Mouse (Mus musculus): Measurements from ENCODE around the gene Guca1b.
A peak's percentile ranks its signal among the peaks of the same experiment; 100 is the strongest.

The Guca1b gene

GRCm38 (mm10) chr17:47385145-47385544 is at the start of gene Guca1b:
Gene Guca1b (plus strand): TSS chr17:47385393.
- no peak for DNase-seq

GRCm38 (mm10) chr17:47343121-47343520 is 42.1 kb upstream of the Guca1b start:
- DNase-seq, result no peak

- no peak for DNase-seq
Measured at GRCm38 (mm10) chr17:47349721-47350319, 35.4 kb upstream of the Guca1b start.

- DNase-seq, result no peak
Measured at GRCm38 (mm10) chr17:47359964-47360363, 25.2 kb upstream of the Guca1b start.

- no peak for DNase-seq
Measured at GRCm38 (mm10) chr17:47361343-47361742, 23.9 kb upstream of the Guca1b start.

- DNase-seq, result peak; percentile 82
Measured at GRCm38 (mm10) chr17:47368401-47369086, 16.6 kb upstream of the Guca1b start, which contains the start of gene Mrps10. Gene Mrps10 (plus strand): TSS chr17:47368887.

- peak; percentile 24 for DNase-seq
Measured at GRCm38 (mm10) chr17:47369087-47369443, 16.1 kb upstream of the Guca1b start.

- DNase-seq, result peak; percentile 31
Measured at GRCm38 (mm10) chr17:47371451-47371850, 13.7 kb upstream of the Guca1b start.

- no peak for DNase-seq
Measured at GRCm38 (mm10) chr17:47373991-47374390, 11.2 kb upstream of the Guca1b start.

GRCm38 (mm10) chr17:47376779-47377280 is 8.4 kb upstream of the Guca1b start:
- DNase-seq, result no peak

GRCm38 (mm10) chr17:47378133-47378532 is 7.1 kb upstream of the Guca1b start:
- no peak for DNase-seq

GRCm38 (mm10) chr17:47381917-47382316 is 3.3 kb upstream of the Guca1b start:
- DNase-seq, result no peak

- no peak for DNase-seq
Measured at GRCm38 (mm10) chr17:47383266-47383665, 1.9 kb upstream of the Guca1b start.

GRCm38 (mm10) chr17:47384064-47384463 is 1.1 kb upstream of the Guca1b start:
- no peak for DNase-seq

GRCm38 (mm10) chr17:47386649-47387048 is 1.5 kb downstream of the Guca1b start:
- DNase-seq, result no peak

GRCm38 (mm10) chr17:47394223-47394869 is 9.2 kb downstream of the Guca1b start:
- DNase-seq, result no peak

GRCm38 (mm10) chr17:47395376-47395913 is 10.3 kb downstream of the Guca1b start:
- DNase-seq, result no peak

- DNase-seq, result no peak
Measured at GRCm38 (mm10) chr17:47399091-47399490, 13.9 kb downstream of the Guca1b start.

GRCm38 (mm10) chr17:47400451-47400850 is 15.3 kb downstream of the Guca1b start, which contains the start of gene Guca1a:
Gene Guca1a (minus strand): TSS chr17:47400584.
- DNase-seq, result no peak

- no peak for DNase-seq
Measured at GRCm38 (mm10) chr17:47407717-47408557, 22.7 kb downstream of the Guca1b start.

GRCm38 (mm10) chr17:47408558-47408898 is 23.3 kb downstream of the Guca1b start:
- DNase-seq, result peak; percentile 33

All from cerebellum, adult 11 months (tissue).